ENCODE assay signal across 33 mouse cellular contexts in the genomic region with DNA sequence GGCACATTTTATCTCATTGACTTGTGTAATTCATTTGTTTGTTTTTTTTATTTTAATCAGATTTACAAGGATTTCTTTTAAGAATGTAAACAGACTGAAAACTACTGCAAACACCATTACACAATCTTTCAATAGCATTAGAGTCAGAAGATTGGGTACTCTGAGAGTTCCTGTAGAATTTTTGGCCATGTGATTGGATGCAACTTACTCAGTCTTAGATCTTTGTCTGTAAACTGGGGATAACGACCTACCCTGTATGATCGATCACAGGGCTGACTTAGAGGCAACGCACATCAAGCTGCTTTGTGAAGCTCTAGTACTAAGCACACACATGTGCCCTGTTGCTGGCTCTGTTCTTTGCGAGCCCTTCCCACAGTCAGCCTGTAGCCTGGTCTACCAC. TPM values are rescaled to one million over a fixed set of nuclear protein-coding genes. Genes with fewer than 3 reads are reported as not detected.
"Had no signal": no experiment of that assay in that cellular context is flagged by ENCODE, and none has a peak within 500 bp of the region (broad histone marks: within the 10 kb centered on the region; RNA-seq: fewer than 3 reads in every experiment).

No protein-coding gene starts in this region.

- H3K9ac ChIP-seq: embryonic facial prominence, embryonic 12.5 days; embryonic facial prominence, embryonic 13.5 days; embryonic facial prominence, embryonic 15.5 days; forebrain, embryonic 12.5 days; forebrain, embryonic 13.5 days; forebrain, embryonic 15.5 days; forebrain, postnatal 0 days had no signal

- H3K4me1 ChIP-seq: embryonic facial prominence, embryonic 12.5 days; embryonic facial prominence, embryonic 13.5 days; forebrain, embryonic 10.5 days; forebrain, embryonic 13.5 days had no signal

- H3K27ac ChIP-seq: embryonic facial prominence, embryonic 10.5 days; embryonic facial prominence, embryonic 12.5 days; embryonic facial prominence, embryonic 13.5 days; embryonic facial prominence, embryonic 15.5 days; forebrain, embryonic 10.5 days; forebrain, embryonic 12.5 days; forebrain, embryonic 13.5 days; forebrain, embryonic 15.5 days; gastrocnemius, adult 2 months; heart, adult 2 months had no signal

- H3K4me2 ChIP-seq: embryonic facial prominence, embryonic 12.5 days; embryonic facial prominence, embryonic 13.5 days; embryonic facial prominence, embryonic 15.5 days; forebrain, embryonic 12.5 days; forebrain, embryonic 13.5 days; forebrain, embryonic 15.5 days had no signal

- H3K36me3 ChIP-seq: embryonic facial prominence, embryonic 10.5 days; embryonic facial prominence, embryonic 12.5 days; embryonic facial prominence, embryonic 13.5 days; embryonic facial prominence, embryonic 15.5 days; forebrain, embryonic 10.5 days; forebrain, embryonic 12.5 days; forebrain, embryonic 15.5 days had no signal

- ATAC-seq: forebrain, embryonic 13.5 days; forebrain, embryonic 14.5 days; forebrain, embryonic 15.5 days; forebrain, embryonic 16.5 days; forebrain, postnatal 0 days had no signal

- H3K4me3 ChIP-seq: embryonic facial prominence, embryonic 10.5 days; embryonic facial prominence, embryonic 12.5 days; embryonic facial prominence, embryonic 13.5 days; embryonic facial prominence, embryonic 15.5 days; erythroblast, embryonic 14.5 days; forebrain, embryonic 10.5 days; forebrain, embryonic 12.5 days; forebrain, embryonic 13.5 days; forebrain, embryonic 15.5 days; gastrocnemius, adult 2 months; heart, adult 2 months had no signal

- H3K9me3 ChIP-seq: embryonic facial prominence, embryonic 10.5 days; embryonic facial prominence, embryonic 12.5 days; embryonic facial prominence, embryonic 13.5 days; embryonic facial prominence, embryonic 15.5 days; forebrain, embryonic 10.5 days; forebrain, embryonic 13.5 days; forebrain, embryonic 15.5 days had no signal

- H3K27me3 ChIP-seq: embryonic facial prominence, embryonic 12.5 days; embryonic facial prominence, embryonic 13.5 days; embryonic facial prominence, embryonic 15.5 days; forebrain, embryonic 12.5 days; forebrain, embryonic 13.5 days; forebrain, embryonic 15.5 days had no signal

- DNase-seq: cerebellum, adult 2 months; cerebellum, adult 8-10 months; cerebellum, adult 9-10 months; cerebellum, adult 9-11 months; cerebellum, postnatal 10 days; cerebellum, postnatal 14 days; cerebellum, postnatal 25 days; cerebellum, postnatal 36 days; embryo, embryonic 11 days; forebrain, postnatal 0 days; gastrocnemius, adult 2 months; gastrocnemius, postnatal 10 days; gastrocnemius, postnatal 14 days; gastrocnemius, postnatal 25 days; gastrocnemius, postnatal 36 days; heart, adult 18-20 months; heart, adult 2 months had no signal

RNA-seq across cellular contexts. Expression of a gene that starts 11.7 kb away (rescaled TPM):
- total RNA-seq: gastrocnemius, adult 18-20 months; gastrocnemius, adult 2 months; gastrocnemius, adult 8-10 months; gastrocnemius, postnatal 10 days; gastrocnemius, postnatal 25 days; gastrocnemius, postnatal 36 days; gastrocnemius, postnatal 4 days; granulocyte monocyte progenitor cell, adult 5-6 weeks; heart, adult 18-20 months; heart, adult 2 months had no signal
- polyA plus RNA-seq: cerebellum, adult 2 months; embryonic facial prominence, embryonic 11.5 days; embryonic facial prominence, embryonic 13.5 days; erythroblast, embryonic 14.5 days; forebrain, embryonic 12.5 days had no signal
